Mouse (Mus musculus): Measurements from ENCODE around the gene Alox8. TPM values are rescaled to one million over a fixed set of nuclear protein-coding genes. Genes with fewer than 3 reads are reported as not detected.

Gene Alox8
- 0.18 and 0.36 TPM in 2 replicates for polyA plus RNA-seq (2012; ENCODE audit: low replicate concordance)

DNA sequence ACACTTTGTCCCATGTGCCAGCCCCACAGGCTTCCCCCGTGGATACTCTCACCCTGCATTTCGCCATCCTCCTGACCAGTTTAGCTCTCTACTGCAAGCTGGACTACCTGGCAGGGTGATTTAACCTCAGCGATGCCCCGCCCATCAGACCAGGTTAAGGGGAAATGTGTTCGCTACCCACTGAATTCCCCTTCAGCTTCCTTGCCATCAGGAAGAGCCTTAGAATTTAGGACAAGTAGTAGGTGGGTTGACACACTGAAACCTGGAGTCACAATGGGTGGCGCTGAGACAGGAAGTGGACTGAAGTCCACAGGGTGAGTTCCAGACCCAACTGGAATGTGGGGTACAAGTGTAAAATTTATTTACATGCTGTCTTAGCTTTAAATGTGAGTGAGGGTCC is at the start of gene Alox8:
Gene Alox8, minus strand, starts transcription at position 101 of the 400 bp plus-strand sequence.

DNA sequence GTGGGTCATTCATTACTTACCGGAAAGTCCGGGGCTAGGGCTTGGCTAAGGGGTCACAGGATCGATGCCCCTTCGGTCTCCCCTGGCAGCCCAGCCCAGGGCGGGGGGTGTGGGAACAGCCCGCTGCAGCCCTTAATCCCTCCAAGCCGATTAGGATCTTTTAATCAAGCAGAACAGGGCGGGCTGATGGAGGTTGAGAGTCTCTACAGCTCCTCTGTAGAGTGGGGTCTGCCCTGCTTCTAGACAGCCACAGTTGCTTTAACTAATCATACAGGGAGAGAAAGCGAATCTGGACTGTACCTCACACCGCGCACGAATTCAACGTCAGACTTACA is 39.2 kb upstream of the Alox8 start, which contains the start of gene Gucy2e:
Gene Gucy2e, minus strand, starts transcription at position 111 of the 335 bp plus-strand sequence.

DNA sequence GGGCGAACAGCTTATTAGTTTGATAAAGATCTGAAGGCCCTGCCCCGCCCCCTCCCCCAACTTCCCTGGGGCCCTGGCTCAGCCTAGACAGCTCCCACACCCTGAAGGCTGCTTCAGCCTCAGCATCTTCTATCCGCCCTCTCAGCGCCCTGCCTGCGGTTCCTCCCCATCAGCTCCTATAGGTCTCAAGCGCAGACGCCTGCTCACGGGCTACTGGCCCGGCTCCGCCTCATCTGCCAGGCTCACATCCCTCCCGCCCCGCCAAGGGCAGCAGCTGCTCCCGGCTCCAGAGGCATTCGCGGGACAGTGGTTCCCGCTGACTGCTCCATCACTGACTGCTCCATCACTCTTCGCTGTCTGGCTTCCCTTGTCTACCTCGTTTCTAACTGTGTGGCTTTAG is 40.8 kb downstream of the Alox8 start, which contains the start of gene Alox12b:
Gene Alox12b, plus strand, starts transcription at position 190 of the 400 bp plus-strand sequence.

Other genes starting within 250 kb of the Alox8 start
- 0.17 and 1.4 TPM in 2 replicates for gene Arhgef15, start 240.4 kb downstream of the Alox8 start, polyA plus RNA-seq (2012; ENCODE audit: low replicate concordance)
- 3.6 and 3.7 TPM in 2 replicates for gene Slc25a35, start 229.7 kb downstream of the Alox8 start, polyA plus RNA-seq (2012; ENCODE audit: low replicate concordance)
- 1.9 and 4.5 TPM in 2 replicates for gene Rangrf, start 222.7 kb downstream of the Alox8 start, polyA plus RNA-seq (2012; ENCODE audit: low replicate concordance)
- 6.7 and 16.4 TPM in 2 replicates for gene Pfas, start 189.4 kb downstream of the Alox8 start, polyA plus RNA-seq (2012; ENCODE audit: low replicate concordance)
- gene Ctc1, start 181.9 kb downstream of the Alox8 start, polyA plus RNA-seq (2012; ENCODE audit: low replicate concordance): 18.6 and 58.1 TPM in 2 replicates
- gene Aurkb, start 152.2 kb downstream of the Alox8 start, polyA plus RNA-seq (2012; ENCODE audit: low replicate concordance): 25.7 and 39.4 TPM in 2 replicates
- 35.0 and 102 TPM in 2 replicates for gene Borcs6, start 138.1 kb downstream of the Alox8 start, polyA plus RNA-seq (2012; ENCODE audit: low replicate concordance)
- gene Tmem107, start 127.0 kb downstream of the Alox8 start, polyA plus RNA-seq (2012; ENCODE audit: low replicate concordance): 6.0 and 14.2 TPM in 2 replicates
- gene Vamp2, start 109.4 kb downstream of the Alox8 start, polyA plus RNA-seq (2012; ENCODE audit: low replicate concordance): 133 and 285 TPM in 2 replicates
- 32.9 and 51.0 TPM in 2 replicates for gene Per1, start 102.6 kb downstream of the Alox8 start, polyA plus RNA-seq (2012; ENCODE audit: low replicate concordance)
- 0.33 and 2.2 TPM in 2 replicates for gene Hes7, start 77.4 kb downstream of the Alox8 start, polyA plus RNA-seq (2012; ENCODE audit: low replicate concordance)
- 0.34 and 1.3 TPM in 2 replicates for gene 9130213A22Rik, start 75.3 kb downstream of the Alox8 start, polyA plus RNA-seq (2012; ENCODE audit: low replicate concordance)
- 0.05 and 0.07 TPM in 2 replicates for gene Aloxe3, start 71.9 kb downstream of the Alox8 start, polyA plus RNA-seq (2012; ENCODE audit: low replicate concordance)
- gene Alox12b, start 40.9 kb downstream of the Alox8 start, polyA plus RNA-seq (2012; ENCODE audit: low replicate concordance): not detected in 2 replicates
- gene Gucy2e, start 39.2 kb upstream of the Alox8 start, polyA plus RNA-seq (2012; ENCODE audit: low replicate concordance): 0.03 TPM in 2 replicates
- gene Cntrob, start 125.9 kb upstream of the Alox8 start, polyA plus RNA-seq (2012; ENCODE audit: low replicate concordance): 16.1 and 37.7 TPM in 2 replicates
- gene Trappc1, start 126.1 kb upstream of the Alox8 start, polyA plus RNA-seq (2012; ENCODE audit: low replicate concordance): 7.2 and 10.5 TPM in 2 replicates
- 0.74 and 1.8 TPM in 2 replicates for gene Kcnab3, start 128.4 kb upstream of the Alox8 start, polyA plus RNA-seq (2012; ENCODE audit: low replicate concordance)
- gene Rnf227, start 142.6 kb upstream of the Alox8 start, polyA plus RNA-seq (2012; ENCODE audit: low replicate concordance): 1.8 and 6.5 TPM in 2 replicates
- 412 and 967 TPM in 2 replicates for gene Chd3, start 171.6 kb upstream of the Alox8 start, polyA plus RNA-seq (2012; ENCODE audit: low replicate concordance)
- 32.7 and 80.7 TPM in 2 replicates for gene Naa38, start 197.6 kb upstream of the Alox8 start, polyA plus RNA-seq (2012; ENCODE audit: low replicate concordance)
- gene Cyb5d1, start 197.8 kb upstream of the Alox8 start, polyA plus RNA-seq (2012; ENCODE audit: low replicate concordance): 2.9 and 9.4 TPM in 2 replicates
- 0.55 and 0.95 TPM in 2 replicates for gene Tmem88, start 200.4 kb upstream of the Alox8 start, polyA plus RNA-seq (2012; ENCODE audit: low replicate concordance)
- 124 and 254 TPM in 2 replicates for gene Kdm6b, start 215.8 kb upstream of the Alox8 start, polyA plus RNA-seq (2012; ENCODE audit: low replicate concordance)

Data from hematopoietic multipotent progenitor cell, adult 10-12 weeks (in vitro differentiated cells).